Mouse (Mus musculus) neural tube, embryonic 11.5 days (tissue): Measurements from ENCODE around the gene Tmem213. TPM values are rescaled to one million over a fixed set of nuclear protein-coding genes. Genes with fewer than 3 reads are reported as not detected.

Source experiments
- ATAC-seq: fragments of 200-750 bp; cut with Nextera tagmentation; 2 replicates; pipeline ENCODE4 v1.8.0; 2017; ENCODE audit warnings: moderate number of reproducible peaks, mild to moderate bottlenecking, moderate TSS enrichment, moderate library complexity; ENCODE audit not compliant: insufficient read depth, low FRiP score, low TSS enrichment
- DNase-seq: peaks from one replicate; pipeline ENCODE4 v3.0.0-alpha.2; 2015; ENCODE audit warnings: low spot score
- H3K27ac ChIP-seq: fragments of 300-500 bp; sonication (generic); 2 replicates; pipeline ENCODE4 v1.5.1; 2014; ENCODE audit warnings: low read depth, mild to moderate bottlenecking, low read length
- H3K27me3 ChIP-seq: fragments of 300-500 bp; sonication (generic); 2 replicates; pipeline ENCODE4 v1.6.1; 2014; ENCODE audit warnings: mild to moderate bottlenecking, low read length, mixed read lengths; ENCODE audit not compliant: control insufficient read depth, insufficient read depth
- H3K36me3 ChIP-seq: fragments of 300-500 bp; sonication (generic); 2 replicates; pipeline ENCODE4 v1.6.1; 2014; ENCODE audit warnings: mild to moderate bottlenecking, low read length, moderate library complexity, mixed read lengths; ENCODE audit not compliant: control insufficient read depth, insufficient read depth
- H3K4me1 ChIP-seq: fragments of 300-500 bp; sonication (generic); 2 replicates; pipeline ENCODE4 v1.6.1; 2014; ENCODE audit warnings: low read length, mixed read lengths; ENCODE audit not compliant: control insufficient read depth, insufficient read depth
- H3K4me2 ChIP-seq: fragments of 300-500 bp; sonication (generic); 2 replicates; pipeline ENCODE4 v1.6.1; 2014; ENCODE audit warnings: low read depth, mild to moderate bottlenecking, moderate library complexity
- H3K4me3 ChIP-seq: fragments of 300-500 bp; sonication (generic); 2 replicates; pipeline ENCODE4 v1.5.1; 2014; ENCODE audit warnings: low read depth, low read length
- H3K9ac ChIP-seq: fragments of 300-500 bp; sonication (generic); 2 replicates; pipeline ENCODE4 v1.6.1; 2014; ENCODE audit warnings: mild to moderate bottlenecking, low read length
- H3K9me3 ChIP-seq: fragments of 300-500 bp; sonication (generic); 2 replicates; pipeline ENCODE4 v1.6.1; 2016; ENCODE audit warnings: low read length; ENCODE audit not compliant: control insufficient read depth
- WGBS: fragments of 180-500 bp; shearing (Covaris S2); extraction: QIAGEN DNeasy Blood & Tissue Kit; methylation state at CpG from one replicate; pipeline ENCODE4 v1.1.7; 2014; 5-methylcytosine and 5-hydroxymethylcytosine counted together
- polyA plus RNA-seq: library from polyadenylated mRNA; unstranded; fragments of >200 nt; fragmentation: Nextera tagmentation; extraction: Ambion mirVana; gene quantifications from 2 replicates; pipeline ENCODE4 v1.2.1, GENCODE M21; 2014

Gene Tmem213
- polyA plus RNA-seq, 1 experiment from 2014 or later = not detected

DNA sequence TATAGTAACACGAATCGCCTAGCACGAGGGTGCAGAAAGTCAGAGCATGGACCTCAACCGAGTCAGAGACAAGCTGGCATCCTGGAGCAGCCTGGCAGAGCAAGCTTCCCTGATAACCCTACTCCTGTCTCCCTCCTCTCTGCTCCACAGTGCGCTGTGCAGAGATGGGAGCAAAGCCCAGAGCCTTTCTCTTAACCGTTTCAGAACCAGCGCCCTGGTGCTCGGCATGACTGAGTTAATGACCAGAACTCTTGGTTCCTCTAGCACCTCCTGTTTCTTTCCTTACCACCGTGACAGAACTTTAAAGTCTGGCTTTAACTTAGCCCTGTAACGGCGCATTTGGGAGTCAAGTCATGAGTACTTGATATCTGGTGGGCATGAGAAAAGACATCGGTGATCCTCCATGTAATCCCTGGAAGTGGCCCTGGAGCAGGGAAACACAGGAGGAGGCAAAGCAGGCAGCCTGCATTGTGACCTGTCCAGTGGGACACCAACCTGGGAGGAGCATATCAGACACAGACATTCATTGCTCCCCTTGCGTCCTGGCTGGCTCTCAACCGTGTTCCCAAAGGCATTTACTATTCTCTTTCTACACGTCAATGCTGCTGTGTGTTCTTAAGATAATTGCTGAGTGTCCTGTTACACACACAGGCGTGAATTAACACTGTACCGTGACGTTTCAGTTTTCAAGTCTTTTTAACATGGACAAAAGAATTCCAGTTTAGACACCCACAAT lies 14.6 kb downstream of the Tmem213 start:
- Histone ChIP-seq H3K27me3 (no peaks in the 10 kb centered on the region), H3K36me3 (peaks cover 8% of the 10 kb centered on the region), H3K9ac (no peak overlapping the region), H3K4me1 (no peaks in the 10 kb centered on the region), H3K4me2 (no peak overlapping the region), H3K9me3 (no peaks in the 10 kb centered on the region), H3K27ac (no peak overlapping the region), H3K4me3 (no peak overlapping the region)
- no peak for ATAC-seq
- DNase-seq = no peak
- WGBS = 82% methylated on average over 18 of the region's 18 CpGs

DNA sequence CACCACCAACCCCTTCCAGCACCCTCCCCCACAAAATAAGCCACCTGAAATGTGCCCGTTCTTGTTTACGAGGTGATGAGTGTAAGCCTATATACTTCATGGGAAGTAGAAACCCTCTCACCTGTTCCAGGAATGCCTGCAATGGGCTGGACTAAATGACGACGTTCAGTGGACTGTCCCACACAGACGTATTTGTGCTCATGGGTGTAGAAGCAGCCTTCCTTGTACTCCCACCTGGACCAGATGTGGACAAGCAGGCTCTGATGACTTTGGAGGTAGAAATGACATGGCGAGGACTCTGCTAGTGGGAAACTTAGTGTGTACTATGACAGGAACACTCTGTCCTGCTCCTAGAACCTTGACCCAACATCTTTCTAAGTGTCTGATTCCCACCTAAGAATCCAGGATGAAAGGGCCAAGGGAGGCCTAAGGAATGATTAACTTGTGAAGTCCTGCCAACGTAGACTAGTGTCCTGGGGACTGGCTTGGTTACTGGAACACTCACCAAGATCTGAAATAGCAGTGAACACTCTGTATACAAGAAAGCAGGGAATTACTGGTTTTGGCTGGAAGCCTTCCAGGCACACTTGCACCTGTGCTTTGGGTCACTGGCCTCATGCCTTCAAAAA lies 15.3 kb downstream of the Tmem213 start, which contains the start of gene Atp6v0a4:
Gene Atp6v0a4 (minus strand): TSS at position 380 of the 629 bp plus-strand sequence.
- WGBS = 90% methylated on average over 7 of the region's 7 CpGs

DNA sequence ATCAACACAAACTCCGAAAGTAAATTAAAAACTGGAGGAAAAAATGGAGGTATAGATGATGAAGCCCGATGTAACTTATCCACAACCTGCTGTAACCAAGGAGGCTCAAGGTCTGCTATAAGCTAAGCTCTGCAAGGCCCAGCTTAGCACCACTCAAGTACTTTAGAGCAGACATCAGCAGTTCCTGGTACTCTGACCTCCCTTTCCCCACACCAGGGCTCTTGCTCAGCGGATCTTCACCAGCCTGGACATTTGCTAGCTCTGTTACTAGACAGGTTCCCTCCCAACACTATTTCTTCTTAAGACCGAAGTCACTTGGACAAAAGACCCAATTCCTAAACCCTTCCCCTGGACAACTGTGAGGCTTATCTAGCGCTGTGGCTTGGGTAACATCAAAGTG lies 15.8 kb downstream of the Tmem213 start:
- H3K9me3 ChIP-seq = no peaks in the 10 kb centered on the region

More for the DNA sequence above, 15.3 kb downstream of the Tmem213 start, which contains the start of gene Atp6v0a4:
- Histone ChIP-seq H3K36me3 (peaks cover 9% of the 10 kb centered on the region), H3K27me3 (no peaks in the 10 kb centered on the region), H3K4me1 (no peaks in the 10 kb centered on the region), H3K4me3 (no peak within 1 kb of the TSS), H3K4me2 (no peak within 1 kb of the TSS), H3K9me3 (no peaks in the 10 kb centered on the region), H3K27ac (no peak within 1 kb of the TSS), H3K9ac (no peak within 1 kb of the TSS)
- DNase-seq (no peak), ATAC-seq (no peak)

DNA sequence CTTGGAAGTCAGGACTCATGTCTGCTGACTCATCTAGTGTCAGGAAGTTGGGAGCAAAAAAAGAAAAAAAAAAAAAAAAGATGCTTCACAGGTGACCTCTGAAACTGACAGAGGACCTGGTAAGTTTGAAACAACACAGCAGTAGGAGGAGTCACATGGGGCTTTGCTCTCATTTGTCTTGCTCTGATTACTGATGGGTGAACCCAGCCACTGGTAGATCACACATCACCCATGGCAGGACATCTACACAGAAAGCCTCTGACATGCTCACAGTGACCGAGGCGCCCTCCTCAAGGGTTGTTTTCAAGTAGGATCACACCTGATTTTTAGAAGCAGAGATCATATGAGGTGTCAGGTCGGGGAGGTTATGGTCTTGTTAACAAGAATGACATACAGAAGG lies 16.4 kb downstream of the Tmem213 start:
- DNase-seq (no peak), ATAC-seq (no peak)
- Histone ChIP-seq H3K27me3 (no peaks in the 10 kb centered on the region), H3K9ac (no peak overlapping the region), H3K4me3 (no peak overlapping the region), H3K4me2 (no peak overlapping the region), H3K4me1 (no peaks in the 10 kb centered on the region), H3K27ac (no peak overlapping the region), H3K36me3 (peaks cover 11% of the 10 kb centered on the region), H3K9me3 (no peaks in the 10 kb centered on the region)
- WGBS = 93% methylated on average over 3 of the region's 3 CpGs

More for the DNA sequence above, 15.8 kb downstream of the Tmem213 start:
- Histone ChIP-seq H3K4me2 (no peak overlapping the region), H3K27ac (no peak overlapping the region), H3K36me3 (peaks cover 9% of the 10 kb centered on the region), H3K27me3 (no peaks in the 10 kb centered on the region), H3K9ac (no peak overlapping the region), H3K4me1 (no peaks in the 10 kb centered on the region), H3K4me3 (no peak overlapping the region)
- ATAC-seq (no peak), DNase-seq (no peak)
- 96% methylated on average over 5 of the region's 5 CpGs for WGBS

DNA sequence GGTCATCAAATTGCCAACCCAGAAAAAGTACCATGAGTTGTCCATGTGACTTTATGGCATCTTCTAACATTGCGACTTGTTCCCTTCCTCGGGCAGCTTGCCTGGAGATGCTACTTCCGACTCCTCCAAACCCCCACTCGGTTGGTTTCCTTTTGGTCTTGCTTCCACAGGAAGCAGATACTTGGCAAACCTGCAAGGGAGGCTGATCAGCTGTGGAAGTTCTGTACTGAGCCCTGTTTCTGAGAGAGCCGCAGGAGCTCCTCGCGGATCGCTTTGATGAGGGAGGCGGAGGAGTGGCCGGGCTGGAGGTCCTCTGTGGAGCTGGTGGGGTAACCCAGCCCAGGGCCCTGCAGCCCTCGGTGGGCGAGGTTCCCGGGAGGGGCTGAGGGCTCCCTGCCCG lies 19.1 kb downstream of the Tmem213 start:
- H3K36me3 ChIP-seq = peaks cover 13% of the 10 kb centered on the region
- 87% methylated on average over 14 of the region's 14 CpGs for WGBS

DNA sequence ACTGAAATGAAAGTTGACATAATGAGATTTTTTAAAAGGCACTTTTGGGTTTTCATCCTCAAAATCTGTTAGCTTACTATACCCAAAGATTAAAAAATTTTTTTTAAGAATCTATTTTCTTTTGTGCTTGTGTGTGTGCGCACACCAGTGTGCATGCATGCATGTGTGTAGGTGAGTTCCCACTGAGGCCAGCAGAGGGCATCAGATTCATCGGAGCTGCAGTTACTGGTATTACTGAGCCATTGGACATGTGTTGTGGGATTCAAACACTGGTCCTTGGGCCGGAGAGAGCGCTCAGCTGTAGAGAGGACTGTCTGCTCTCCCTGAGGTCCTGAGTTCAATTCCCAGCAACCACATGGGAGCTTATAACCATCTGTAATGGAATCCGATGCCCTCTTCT lies 20.8 kb downstream of the Tmem213 start:
- peaks cover 14% of the 10 kb centered on the region for H3K36me3 ChIP-seq
- H3K9ac ChIP-seq = no peak overlapping the region
- no peak overlapping the region for H3K27ac ChIP-seq
- ATAC-seq (no peak), DNase-seq (no peak)
- no peaks in the 10 kb centered on the region for H3K9me3 ChIP-seq
- H3K27me3 ChIP-seq = no peaks in the 10 kb centered on the region
- H3K4me1 ChIP-seq = no peaks in the 10 kb centered on the region
- WGBS = 100% methylated on average over 5 of the region's 5 CpGs
- no peak overlapping the region for H3K4me3 ChIP-seq
- no peak overlapping the region for H3K4me2 ChIP-seq

More for the DNA sequence above, 19.1 kb downstream of the Tmem213 start:
- Histone ChIP-seq H3K9me3 (no peaks in the 10 kb centered on the region), H3K4me2 (no peak overlapping the region), H3K4me1 (no peaks in the 10 kb centered on the region), H3K27ac (no peak overlapping the region), H3K27me3 (no peaks in the 10 kb centered on the region), H3K9ac (no peak overlapping the region), H3K4me3 (no peak overlapping the region)
- DNase-seq = no peak
- no peak for ATAC-seq

DNA sequence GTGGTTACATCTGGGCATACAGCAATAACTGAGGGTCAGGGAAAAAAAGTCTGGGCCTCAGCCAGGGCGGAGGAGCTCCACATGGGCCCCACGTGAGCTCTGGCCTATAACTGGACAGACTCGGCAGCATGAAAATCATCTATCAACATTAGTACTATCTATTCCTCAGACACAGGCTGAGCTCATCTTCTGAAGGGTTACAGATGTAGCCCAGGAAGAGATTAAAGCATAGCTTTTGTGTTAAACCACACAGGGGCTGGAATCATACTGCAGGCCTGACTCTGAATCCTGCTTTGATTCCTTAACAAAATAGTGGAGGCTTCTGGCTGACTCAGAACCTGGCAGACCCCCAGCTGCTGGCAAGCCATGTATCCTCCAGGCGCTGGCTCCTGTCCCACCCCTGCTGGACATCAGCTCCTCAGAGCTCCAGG lies 22.8 kb downstream of the Tmem213 start:
- H3K9me3 ChIP-seq = no peaks in the 10 kb centered on the region
- no peaks in the 10 kb centered on the region for H3K4me1 ChIP-seq
- H3K9ac ChIP-seq = no peak overlapping the region
- H3K4me3 ChIP-seq = no peak overlapping the region
- H3K27ac ChIP-seq = no peak overlapping the region
- H3K36me3 ChIP-seq = peaks cover 15% of the 10 kb centered on the region
- no peak overlapping the region for H3K4me2 ChIP-seq
- 77% methylated on average over 4 of the region's 4 CpGs for WGBS
- no peaks in the 10 kb centered on the region for H3K27me3 ChIP-seq
- ATAC-seq (no peak), DNase-seq (no peak)

DNA sequence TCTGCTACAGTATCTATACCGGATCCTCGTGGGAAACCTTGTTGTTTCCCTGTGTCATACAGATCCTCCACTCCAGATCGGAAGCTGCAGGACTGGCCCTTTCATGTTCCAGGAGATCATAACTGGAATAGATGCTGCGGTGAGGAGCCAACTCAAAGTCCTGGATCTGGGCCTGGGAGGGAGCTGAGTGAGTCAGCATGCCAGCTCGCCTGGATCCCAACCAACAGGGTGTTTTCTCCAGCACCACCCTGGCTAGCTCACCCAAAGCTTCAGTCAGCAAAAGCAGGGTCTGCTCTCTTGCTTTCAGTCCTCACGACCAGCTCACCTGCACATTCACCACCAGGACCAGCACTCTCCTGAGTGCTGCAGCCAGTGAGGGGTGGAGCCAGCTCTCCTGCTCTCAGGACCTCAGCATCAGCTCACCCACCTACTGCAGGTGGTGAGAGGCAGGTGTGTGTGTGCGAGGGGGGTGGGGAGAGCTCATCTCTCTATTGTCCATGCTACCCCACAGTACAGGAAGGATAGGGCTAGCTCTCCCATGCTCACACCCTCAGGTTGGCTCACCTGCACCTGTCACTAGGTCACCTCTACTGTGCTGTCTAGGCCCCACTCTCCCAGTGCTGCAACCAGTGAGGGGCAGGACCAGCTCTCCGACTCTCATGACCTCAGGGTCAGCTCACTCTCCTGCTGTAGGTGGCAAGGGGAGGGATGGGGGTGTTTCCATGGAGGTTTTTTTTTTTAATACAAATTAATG lies 25.9 kb downstream of the Tmem213 start:
- Histone ChIP-seq H3K4me1 (no peaks in the 10 kb centered on the region), H3K4me2 (no peak overlapping the region), H3K27me3 (no peaks in the 10 kb centered on the region), H3K36me3 (peaks cover 9% of the 10 kb centered on the region), H3K9me3 (no peaks in the 10 kb centered on the region), H3K9ac (no peak overlapping the region), H3K27ac (no peak overlapping the region), H3K4me3 (no peak overlapping the region)
- ATAC-seq = no peak
- WGBS = 90% methylated on average over 8 of the region's 8 CpGs
- no peak for DNase-seq
